Mouse (Mus musculus): ENCODE measurements at regions not wholly inside any gene's neighbourhood (a gene's known extent, or its start where the extent isn't known, plus 50 kb on each side); places are given as distances from the start of the nearest gene placed in this dataset.

- no peak for TF ChIP-seq EP300 (IDR thresholded peaks at IDR 0.05; ENCODE audit: low read depth)
- no peak for TF ChIP-seq CTCF (IDR thresholded peaks at IDR 0.05; ENCODE audit: low read depth)
Measured at GRCm38 (mm10) chr10:37449894-37450293, 311.2 kb upstream of the Marcks start.
